Mouse (Mus musculus) spleen, adult 2 months (tissue): ENCODE data around the gene Pde4d.

ENCODE experiments used
- CTCF ChIP-seq: fragments of 200-500 bp; IDR thresholded peaks from 2 replicates; pipeline ENCODE4 v1.5.1; 2011; ENCODE audit warnings: mild to moderate bottlenecking, inconsistent platforms; ENCODE audit not compliant: insufficient read depth, insufficient read length, insufficient replicate concordance; ENCODE audit errors: extremely low read depth
- POLR2A ChIP-seq: fragments of 200-500 bp; IDR thresholded peaks from 2 replicates; pipeline ENCODE4 v1.6.1; 2011; ENCODE audit warnings: low read depth, low read length, inconsistent platforms

DNA sequence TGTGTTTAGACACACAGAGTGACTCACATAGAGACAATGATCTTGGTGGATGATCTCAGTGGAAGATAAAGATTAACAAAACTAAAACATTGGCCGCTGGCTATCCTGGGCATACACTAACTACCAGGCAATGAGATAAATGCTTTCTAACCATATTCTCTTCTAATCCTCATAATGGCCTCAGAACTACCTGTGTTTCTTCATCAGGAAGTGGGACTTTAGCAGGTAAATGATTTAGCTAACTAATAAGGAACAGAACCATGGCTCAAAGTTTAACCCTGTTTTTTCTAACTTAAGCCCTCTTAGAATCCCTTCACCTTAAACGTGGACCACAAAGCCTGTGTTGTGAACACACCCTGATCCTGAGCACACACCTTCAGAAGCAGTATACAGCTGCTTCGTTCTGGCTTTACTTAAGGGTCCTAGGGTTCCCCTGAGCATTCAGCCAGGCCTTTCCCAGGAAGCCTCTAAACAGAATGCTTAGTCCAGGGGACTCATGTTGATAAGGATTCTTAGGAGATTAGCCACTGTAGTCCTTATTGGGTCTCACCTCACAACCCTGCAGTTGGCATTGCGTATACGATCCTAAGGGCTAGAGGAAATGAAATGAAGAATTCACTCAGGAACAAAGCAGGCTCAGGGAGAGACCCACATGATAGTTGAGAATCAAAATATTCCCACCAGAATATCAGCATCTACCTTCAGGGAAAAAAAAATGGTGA is 1283.1 kb downstream of the Pde4d start:
- no peak for TF ChIP-seq CTCF
- no peak for TF ChIP-seq POLR2A
